Mouse (Mus musculus): Measurements from ENCODE around the gene Eif4ebp2.

DNA sequence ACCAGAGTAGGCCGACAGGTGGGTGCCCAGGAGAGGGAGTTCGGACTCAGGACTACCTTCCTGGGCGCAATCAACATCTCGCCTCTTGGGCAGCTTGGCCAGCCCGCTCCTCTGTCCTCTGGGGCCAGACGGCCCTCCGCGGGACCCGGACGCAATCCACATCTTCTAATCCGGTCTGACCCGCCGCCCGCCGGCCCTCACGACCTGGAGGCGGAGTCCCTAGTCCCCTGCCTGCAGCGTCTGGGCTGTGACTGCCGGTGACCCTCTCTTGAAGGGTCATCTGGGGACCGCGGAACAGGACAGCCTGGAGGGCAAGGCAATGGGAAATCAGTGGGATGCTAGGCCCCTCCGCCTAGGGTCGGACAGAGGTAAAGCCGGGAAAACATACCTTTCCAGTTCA lies 33.3 kb downstream of the Eif4ebp2 start:
- TF ChIP-seq CTCF (IDR thresholded peaks at IDR 0.05; ENCODE audit: insufficient read depth, low read length) (no peak), POLR2A (IDR thresholded peaks at IDR 0.05; ENCODE audit: borderline replicate concordance, extremely low read depth, low read depth, low read length) (no peak)

Data from lung, adult 2 months (tissue).